Mouse (Mus musculus): ENCODE results near the gene Gimap3.

Gene Gimap3

GRCm38 (mm10) chr6:48745490-48745889 lies 25.2 kb downstream of the Gimap3 start:
- CTCF ChIA-PET, result interaction anchor here (0.6 kb wide), 2 partner anchors 13 to 68 kb away, joined by 4 read pairs; no protein-coding TSS in a partner anchor

GRCm38 (mm10) chr6:48742422-48743351 lies 28.0 kb downstream of the Gimap3 start:
- CTCF ChIA-PET, result interaction anchor here (0.8 to 0.9 kb wide), 2 partner anchors 43 to 97 kb away, joined by 3 to 4 read pairs; no protein-coding TSS in a partner anchor

DNA sequence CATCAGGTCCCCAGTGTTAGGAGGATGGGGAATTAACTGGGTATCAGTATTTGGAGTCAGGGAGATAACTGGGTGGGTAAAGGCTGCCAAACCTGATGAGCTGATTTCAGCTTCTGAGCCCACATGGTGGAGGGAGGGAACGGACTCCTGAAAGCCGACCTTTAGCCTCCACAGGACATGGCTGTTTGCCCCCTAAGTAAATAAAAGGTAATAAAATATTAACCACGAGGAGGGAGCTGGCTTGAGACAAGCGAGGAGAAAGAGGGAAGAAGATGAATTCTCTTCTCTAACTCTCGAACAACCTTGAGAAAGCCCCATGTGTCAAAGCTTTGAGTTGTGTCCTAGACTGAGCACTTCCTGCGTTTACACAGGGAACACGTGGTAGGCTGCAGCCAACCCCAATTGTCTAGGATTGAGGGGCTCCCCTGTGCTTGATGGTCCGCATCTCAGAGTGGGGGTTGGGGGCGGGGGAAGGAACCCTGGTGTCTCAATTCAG lies 28.9 kb downstream of the Gimap3 start:
- CTCF ChIA-PET, result no interaction called here

- CTCF ChIA-PET, result no interaction called here
Measured at GRCm38 (mm10) chr6:48741273-48741672, 29.4 kb downstream of the Gimap3 start.

DNA sequence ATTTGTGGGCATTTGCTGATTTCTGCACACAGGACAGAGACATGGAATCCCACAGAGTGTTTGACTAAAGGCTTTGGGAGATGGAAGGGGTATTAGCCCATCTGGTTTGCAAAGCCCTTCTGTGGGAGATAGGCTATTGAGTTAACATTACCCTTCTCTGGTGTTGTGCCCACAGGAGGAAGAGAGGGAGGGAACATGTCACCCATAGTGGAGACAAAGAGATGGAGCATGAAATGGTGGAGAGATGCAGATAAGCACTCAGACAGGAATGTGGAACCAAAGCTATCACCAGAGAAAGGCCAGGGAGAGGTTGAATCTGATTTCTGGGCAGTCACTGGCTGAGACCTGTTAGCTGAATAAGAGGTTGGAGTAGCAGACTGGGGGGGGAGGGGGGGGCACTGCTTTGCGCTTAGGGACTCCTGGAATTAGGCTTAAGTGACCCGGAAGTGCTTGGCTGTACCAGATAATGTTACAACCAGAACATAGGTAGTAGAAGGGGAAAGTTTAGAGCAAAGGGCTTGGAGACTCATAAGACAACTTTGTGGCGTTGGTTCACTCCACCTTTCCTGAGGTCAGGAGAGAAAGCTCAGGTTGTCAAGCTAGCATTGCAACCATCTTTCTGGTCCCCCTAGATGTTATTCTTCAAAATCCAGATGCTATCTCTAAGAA lies 30.0 kb downstream of the Gimap3 start:
- CTCF ChIA-PET, result interaction anchor here (0.7 kb wide), 1 partner anchor 16 kb away, joined by 5 read pairs; no protein-coding TSS in a partner anchor

GRCm38 (mm10) chr6:48739780-48740055 lies 30.9 kb downstream of the Gimap3 start:
- CTCF ChIA-PET, result interaction anchor here (0.6 to 1.0 kb wide), 6 partner anchors 9 to 1829 kb away, joined by 3 to 6 read pairs (median 3); no protein-coding TSS in a partner anchor

- CTCF ChIA-PET, result interaction anchor here (0.5 to 1.0 kb wide), 6 partner anchors 10 to 1829 kb away, joined by 3 to 6 read pairs (median 3); no protein-coding TSS in a partner anchor
Measured at GRCm38 (mm10) chr6:48738961-48739779, 31.5 kb downstream of the Gimap3 start, which contains the start of gene Gimap1. Gene Gimap1 (plus strand): TSS chr6:48739054.

- CTCF ChIA-PET, result interaction anchor here (0.5 kb wide), 1 partner anchor 485 kb away, joined by 3 read pairs; no protein-coding TSS in a partner anchor
Measured at GRCm38 (mm10) chr6:48737688-48738087, 33.0 kb downstream of the Gimap3 start.

- CTCF ChIA-PET, result interaction anchor here (0.8 to 1.3 kb wide), 2 partner anchors 12 to 90 kb away, joined by 3 read pairs; no protein-coding TSS in a partner anchor
Measured at GRCm38 (mm10) chr6:48737053-48737452, 33.6 kb downstream of the Gimap3 start.

GRCm38 (mm10) chr6:48733660-48734059 lies 37.0 kb downstream of the Gimap3 start:
- CTCF ChIA-PET, result interaction anchor here (2.2 kb wide), 1 partner anchor 17 kb away, joined by 8 read pairs; no protein-coding TSS in a partner anchor

DNA sequence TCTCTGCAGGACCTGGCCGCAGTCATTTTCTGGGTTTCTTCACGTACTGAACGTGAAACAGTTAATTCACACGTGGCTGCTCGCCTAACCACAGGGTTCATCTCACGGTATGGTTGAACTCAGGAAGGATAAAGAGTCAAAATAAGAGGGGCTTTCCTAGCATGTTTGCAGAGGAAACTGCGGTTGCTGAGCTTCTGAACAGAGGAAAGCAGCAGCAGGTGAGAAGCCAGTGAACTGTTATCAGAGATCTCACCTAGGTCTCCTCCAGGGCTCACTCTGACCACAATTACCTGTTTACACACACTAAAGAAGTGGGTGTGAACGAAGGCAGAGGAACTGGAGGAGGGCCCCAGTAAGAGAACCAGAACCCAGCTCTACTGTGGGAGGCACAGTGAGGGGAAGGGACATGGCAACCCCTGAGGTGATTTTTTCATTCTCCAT lies 37.8 kb downstream of the Gimap3 start:
- CTCF ChIA-PET, result interaction anchor here (0.6 to 0.7 kb wide), 3 partner anchors 12 to 558 kb away, joined by 4 read pairs; no protein-coding TSS in a partner anchor

DNA sequence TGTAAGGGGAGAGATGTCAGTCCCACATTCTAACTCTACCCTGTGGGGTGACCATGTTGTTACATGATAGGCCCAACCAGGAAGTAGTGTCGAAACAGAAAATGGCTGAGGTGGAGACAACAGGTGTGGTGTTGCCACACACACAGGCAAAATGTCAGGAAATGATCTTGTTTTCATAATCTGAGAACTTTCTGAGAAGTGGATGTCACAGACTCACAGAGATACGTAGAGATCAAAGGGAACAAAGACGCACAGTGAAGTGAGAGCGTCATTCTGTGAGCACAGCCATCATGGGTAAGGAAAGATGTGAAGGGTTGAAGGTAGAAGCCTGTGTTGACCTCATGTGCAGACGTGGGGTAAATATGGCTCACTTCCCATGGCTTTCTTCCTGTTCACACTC lies 42.9 kb downstream of the Gimap3 start:
- CTCF ChIA-PET, result no interaction called here

- CTCF ChIA-PET, result interaction anchor here (0.6 to 1.1 kb wide), 2 partner anchors 15 to 25 kb away, joined by 3 to 5 read pairs; no protein-coding TSS in a partner anchor
Measured at GRCm38 (mm10) chr6:48725476-48725875, 45.2 kb downstream of the Gimap3 start.

- CTCF ChIA-PET, result no interaction called here
Measured at GRCm38 (mm10) chr6:48723468-48723867, 47.2 kb downstream of the Gimap3 start.

DNA sequence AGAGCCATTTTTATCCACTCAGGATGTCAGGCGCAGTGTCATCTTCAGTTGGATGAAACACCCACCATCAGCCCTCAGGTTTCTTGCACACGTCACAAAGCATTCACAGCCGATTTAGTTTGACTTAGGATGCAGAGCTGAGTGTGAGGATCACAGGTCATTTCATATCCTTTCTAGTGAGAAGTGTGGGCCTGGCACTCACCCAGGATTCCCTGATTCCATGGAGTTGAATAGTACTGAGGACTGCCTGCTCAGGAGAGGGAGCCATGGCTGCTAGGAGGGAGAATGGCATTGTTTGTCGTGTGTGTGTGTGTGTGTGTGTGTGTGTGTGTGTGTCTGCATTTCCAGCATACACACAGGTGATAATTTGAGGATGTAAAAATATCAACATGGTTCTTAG lies 50.3 kb downstream of the Gimap3 start:
- CTCF ChIA-PET, result interaction anchor here (0.6 to 0.7 kb wide), 2 partner anchors 9 to 19 kb away, joined by 3 to 6 read pairs; no protein-coding TSS in a partner anchor

GRCm38 (mm10) chr6:48718455-48718854 lies 52.2 kb downstream of the Gimap3 start, which contains the start of the genes Gm28053 and Gimap7:
Gene Gm28053 (plus strand): TSS chr6:48718607.
Gene Gimap7 (plus strand): TSS chr6:48718621.
- CTCF ChIA-PET, result interaction anchor here (1.0 kb wide), 1 partner anchor 12 kb away, joined by 3 read pairs; no protein-coding TSS in a partner anchor

All from spleen, embryonic (tissue).